Mouse (Mus musculus): ENCODE results near the gene Pih1d1.

GRCm38 (mm10) chr7:45112529-45112928 is 41.6 kb upstream of the Pih1d1 start:
- TF ChIP-seq CTCF (IDR thresholded peaks at IDR 0.05; ENCODE audit: low read depth, low read length) (no peak), POLR2A (IDR thresholded peaks at IDR 0.05; ENCODE audit: borderline replicate concordance, low read depth, low read length) (no peak)

Measured in bone marrow macrophage, adult 2 months (primary cell).